Mouse (Mus musculus): Measurements from ENCODE around the gene Dlst. TPM values are rescaled to one million over a fixed set of nuclear protein-coding genes. Genes with fewer than 3 reads are reported as not detected.

Dlst gene
- total RNA-seq, 2 experiments from 2014 or later = 294 to 319 TPM

DNA sequence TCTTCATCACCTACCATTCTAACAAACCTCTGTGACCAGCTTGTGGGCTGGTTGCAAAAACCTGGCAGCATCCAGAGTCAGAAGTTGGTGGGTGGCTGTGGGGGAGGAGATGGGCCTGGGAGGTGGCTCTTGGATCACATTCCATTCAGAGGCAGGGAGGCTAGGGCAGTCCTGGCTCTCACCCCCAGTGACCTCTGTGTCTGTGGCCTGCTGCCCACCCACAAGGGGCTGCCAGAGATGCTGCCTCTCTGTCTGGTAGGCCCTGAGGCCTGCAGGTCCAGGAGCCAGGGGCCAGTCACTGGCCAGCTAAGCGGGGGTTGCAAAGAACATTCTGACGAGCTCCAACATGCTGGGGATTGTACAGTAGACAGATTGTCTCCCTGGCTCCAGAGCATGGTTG is 67.7 kb downstream of the Dlst start:
- DNase-seq (ENCODE audit: low spot score in 2 of 2) = no peak

GRCm38 (mm10) chr12:85181475-85182344 is 71.1 kb downstream of the Dlst start:
- DNase-seq (ENCODE audit: low spot score in 2 of 2) = no peak

DNA sequence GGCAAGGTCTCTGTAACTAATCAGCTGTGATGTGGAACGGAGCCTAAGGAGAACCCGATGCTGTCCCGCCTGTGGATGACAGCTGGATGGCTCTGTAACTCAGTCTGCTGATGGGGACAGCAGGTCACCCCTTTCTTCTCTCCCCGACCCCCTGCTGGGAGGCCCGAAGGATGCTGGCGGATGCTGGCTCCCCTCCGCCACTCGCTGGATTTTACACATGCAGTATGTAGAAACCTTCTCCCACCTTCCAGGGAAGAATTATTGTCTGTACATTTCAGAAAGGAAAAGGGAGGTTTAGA is 71.7 kb downstream of the Dlst start:
- no peak for DNase-seq (ENCODE audit: low spot score in 2 of 2)

DNA sequence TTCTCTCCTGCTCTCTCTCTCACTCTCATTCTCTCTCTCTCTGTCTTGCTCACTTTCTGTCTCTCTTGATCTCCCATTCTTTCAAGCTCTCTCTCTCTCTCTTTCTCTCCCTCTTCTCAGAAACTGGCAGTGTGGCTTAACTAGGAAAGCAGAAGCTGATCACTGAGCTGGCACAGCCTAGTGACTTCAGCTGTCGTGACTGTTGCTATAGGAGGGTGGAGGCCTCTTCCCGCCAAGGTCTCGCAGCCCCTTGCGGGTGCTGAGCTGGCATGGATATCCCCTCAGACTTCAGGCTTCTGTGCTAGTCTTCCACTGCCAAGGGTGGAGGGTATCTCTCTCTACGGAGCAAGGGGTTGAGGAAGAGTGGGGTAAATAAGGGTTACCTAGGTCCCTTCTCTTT is 72.3 kb downstream of the Dlst start:
- DNase-seq (ENCODE audit: low spot score in 2 of 2) = no peak

GRCm38 (mm10) chr12:85184118-85184517 is 73.5 kb downstream of the Dlst start:
- DNase-seq (ENCODE audit: low spot score in 2 of 2) = no peak

Other genes starting within 250 kb of the Dlst start
- 1 to 10 TPM; 6.9 to 7.1 TPM for gene Ltbp2, start 234.3 kb upstream of the Dlst start, total RNA-seq (2021)
- gene Fcf1, start 139.9 kb upstream of the Dlst start, total RNA-seq (2021) = 100 to 1,000 TPM in 1 of 2 experiments, 10 to 100 TPM in 1; 99.5 to 108 TPM
- 10 to 100 TPM; 34.7 to 38.1 TPM for gene Arel1, start 139.9 kb upstream of the Dlst start, total RNA-seq (2021)
- 10 to 100 TPM; 58.2 to 71.2 TPM for gene Ylpm1, start 114.5 kb upstream of the Dlst start, total RNA-seq (2021)
- 1 to 10 TPM; 4.8 to 5.5 TPM for gene Prox2, start 74 bp upstream of the Dlst start, total RNA-seq (2021)
- gene Rps6kl1, start 40.4 kb downstream of the Dlst start, total RNA-seq (2021) = 1 to 10 TPM; 3.6 to 3.9 TPM
- gene Pgf, start 67.0 kb downstream of the Dlst start, total RNA-seq (2021) = 1 to 10 TPM; 3.2 to 4.3 TPM
- gene Eif2b2, start 108.6 kb downstream of the Dlst start, total RNA-seq (2021) = 10 to 100 TPM; 84.2 to 89.1 TPM
- 10 to 100 TPM; 11.9 to 12.9 TPM for gene Mlh3, start 159.8 kb downstream of the Dlst start, total RNA-seq (2021)
- gene Acyp1, start 177.6 kb downstream of the Dlst start, total RNA-seq (2021) = 10 to 100 TPM; 29.3 to 38.6 TPM
- 1 to 10 TPM; 1.4 to 2.0 TPM for gene Zc2hc1c, start 177.8 kb downstream of the Dlst start, total RNA-seq (2021)
- gene Nek9, start 228.5 kb downstream of the Dlst start, total RNA-seq (2021) = 10 to 100 TPM; 76.7 to 77.0 TPM

Measured in adrenal gland, postnatal 4 days (tissue).